Mouse (Mus musculus): ENCODE measurements around the gene Gm21304.

DNA sequence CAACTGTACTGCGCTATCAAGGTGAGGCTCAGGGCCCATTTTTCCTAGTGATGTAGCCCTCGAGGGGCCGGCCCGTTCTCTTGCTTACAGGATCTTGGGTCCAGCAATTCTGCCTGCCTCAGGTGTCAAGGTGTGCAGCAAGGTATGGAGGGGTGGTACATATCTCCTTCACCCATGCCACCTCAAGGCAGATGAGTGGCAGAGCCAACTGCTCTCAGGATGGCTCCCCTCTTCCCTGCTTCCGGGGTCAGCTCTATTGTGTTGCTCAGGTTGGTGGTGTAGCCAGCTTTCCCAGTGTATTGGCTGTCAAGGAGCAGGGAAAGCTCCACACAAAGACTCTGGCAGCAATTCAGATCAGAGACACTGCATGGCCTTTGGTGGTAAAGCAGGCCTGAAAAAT, 46.2 kb downstream of the Gm21304 start:
- no peak for TF ChIP-seq CTCF (IDR thresholded peaks at IDR 0.05)
- TF ChIP-seq EP300 (IDR thresholded peaks at IDR 0.05): no peak
